Mouse (Mus musculus): ENCODE measurements around the gene Mthfd1.

Gene Mthfd1

GRCm38 (mm10) chr12:76349680-76350220 is 94.7 kb downstream of the Mthfd1 start:
- DNase-seq (ENCODE audit: low read depth, low spot score) = no peak

- DNase-seq (ENCODE audit: low read depth, low spot score) = no peak
Measured at GRCm38 (mm10) chr12:76360868-76361267, 105.8 kb downstream of the Mthfd1 start.

- no peak for DNase-seq (ENCODE audit: low read depth, low spot score)
Measured at GRCm38 (mm10) chr12:76361405-76362302, 106.6 kb downstream of the Mthfd1 start.

- DNase-seq (ENCODE audit: low read depth, low spot score) = no peak
Measured at GRCm38 (mm10) chr12:76362303-76362676, 107.2 kb downstream of the Mthfd1 start.

GRCm38 (mm10) chr12:76366276-76366675 is 111.2 kb downstream of the Mthfd1 start:
- DNase-seq (ENCODE audit: low read depth, low spot score) = no peak

GRCm38 (mm10) chr12:76367096-76367995 is 112.2 kb downstream of the Mthfd1 start:
- no peak for DNase-seq (ENCODE audit: low read depth, low spot score)

- no peak for DNase-seq (ENCODE audit: low read depth, low spot score)
Measured at GRCm38 (mm10) chr12:76368201-76368789, 113.2 kb downstream of the Mthfd1 start.

GRCm38 (mm10) chr12:76368790-76369205 is 113.7 kb downstream of the Mthfd1 start:
- no peak for DNase-seq (ENCODE audit: low read depth, low spot score)

Data from retina, adult 2 months (tissue).